Mouse (Mus musculus) lung, embryonic 14.5 days (tissue): Measurements from ENCODE around the gene Cpne2. TPM values are rescaled to one million over a fixed set of nuclear protein-coding genes. Genes with fewer than 3 reads are reported as not detected.

Experiments used
- ATAC-seq: fragments of 200-750 bp; cut with Nextera tagmentation; 2 replicates; pipeline ENCODE4 v1.8.0; 2017; ENCODE audit warnings: mild to moderate bottlenecking, moderate TSS enrichment, moderate library complexity; ENCODE audit not compliant: insufficient read depth
- DNase-seq: peaks from one replicate; pipeline ENCODE4 v3.0.0-alpha.2; 2015
- H3K27ac ChIP-seq: fragments of 300-500 bp; sonication (generic); 2 replicates; pipeline ENCODE4 v1.5.1; 2014; ENCODE audit warnings: low read depth, mild to moderate bottlenecking, moderate library complexity
- H3K27me3 ChIP-seq: fragments of 300-500 bp; sonication (generic); 2 replicates; pipeline ENCODE4 v1.6.1; 2014; ENCODE audit warnings: low read length, control low read depth; ENCODE audit not compliant: insufficient read depth
- H3K36me3 ChIP-seq: fragments of 300-500 bp; sonication (generic); 2 replicates; pipeline ENCODE4 v1.6.1; 2014; ENCODE audit warnings: control low read depth; ENCODE audit not compliant: insufficient read depth
- H3K4me1 ChIP-seq: fragments of 300-500 bp; sonication (generic); 2 replicates; pipeline ENCODE4 v1.6.1; 2014; ENCODE audit warnings: antibody characterized with exemption, control low read depth; ENCODE audit not compliant: insufficient read depth
- H3K4me2 ChIP-seq: fragments of 300-500 bp; sonication (generic); 2 replicates; pipeline ENCODE4 v1.6.1; 2014; ENCODE audit warnings: mild to moderate bottlenecking
- H3K4me3 ChIP-seq: fragments of 300-500 bp; sonication (generic); 2 replicates; pipeline ENCODE4 v1.5.1; 2014; ENCODE audit warnings: low read depth, low read length
- H3K9ac ChIP-seq: fragments of 300-500 bp; sonication (generic); 2 replicates; pipeline ENCODE4 v1.6.1; 2014
- H3K9me3 ChIP-seq: fragments of 300-500 bp; sonication (generic); 2 replicates; pipeline ENCODE4 v1.6.1; 2016; ENCODE audit warnings: low read depth, low read length, control low read depth
- CTCF ChIP-seq: IDR thresholded peaks from 2 replicates; pipeline ENCODE4 v1.5.1; 2016; ENCODE audit warnings: antibody characterized with exemption, low read depth
- WGBS: fragments of 180-500 bp; shearing (Covaris S2); extraction: QIAGEN DNeasy Blood & Tissue Kit; methylation state at CpG from one replicate; pipeline ENCODE4 v1.1.7; 2014; 5-methylcytosine and 5-hydroxymethylcytosine counted together
- polyA plus RNA-seq: library from polyadenylated mRNA; unstranded; fragments of >200 nt; fragmentation: Nextera tagmentation; extraction: Ambion mirVana; gene quantifications from 2 replicates; pipeline ENCODE4 v1.2.1, GENCODE M21; 2014

Cpne2 gene
- polyA plus RNA-seq, 1 experiment from 2014 or later, result 12.1 TPM

DNA sequence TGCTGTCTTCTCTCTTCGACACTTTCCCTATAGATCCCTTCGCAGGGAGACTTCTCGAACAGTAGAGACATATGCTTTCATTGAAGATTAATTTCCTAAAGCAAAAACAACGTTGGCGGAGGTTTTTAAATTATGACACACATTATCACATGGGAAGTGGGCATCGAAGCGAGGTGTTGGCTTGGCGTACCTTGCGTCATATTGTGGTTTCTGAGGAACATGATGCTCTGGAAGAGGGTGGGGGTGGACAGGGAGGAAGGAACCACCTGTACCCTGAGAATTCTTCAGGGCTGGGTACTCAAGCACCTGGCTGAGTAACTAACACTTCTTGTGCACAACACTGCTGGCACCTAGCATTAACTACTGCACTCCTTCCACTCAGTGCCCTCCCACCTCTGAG, 8.2 kb upstream of the Cpne2 start:
- Histone ChIP-seq H3K4me1 (no peaks in the 10 kb centered on the region), H3K4me2 (no peak overlapping the region), H3K9ac (no peak overlapping the region), H3K27ac (no peak overlapping the region), H3K4me3 (no peak overlapping the region), H3K36me3 (no peaks in the 10 kb centered on the region), H3K9me3 (no peaks in the 10 kb centered on the region), H3K27me3 (no peaks in the 10 kb centered on the region)
- WGBS, result 73% methylated on average over 9 of the region's 9 CpGs
- DNase-seq (no peak), ATAC-seq (no peak)
- TF ChIP-seq CTCF, result no peak

GRCm38 (mm10) chr8:94527178-94527577, 5.6 kb upstream of the Cpne2 start:
- no peak overlapping the region for H3K27ac ChIP-seq
- H3K27me3 ChIP-seq, result 0 out of 2 replicates have a peak, but pooled peaks cover 2% of the 10 kb centered on the region
- DNase-seq (no peak), ATAC-seq (no peak)
- H3K4me1 ChIP-seq, result no peaks in the 10 kb centered on the region
- no peak overlapping the region for H3K9ac ChIP-seq
- WGBS, result 70% methylated on average over 7 of the region's 7 CpGs
- no peak overlapping the region for H3K4me3 ChIP-seq
- no peak for TF ChIP-seq CTCF
- H3K9me3 ChIP-seq, result no peaks in the 10 kb centered on the region
- no peak overlapping the region for H3K4me2 ChIP-seq
- H3K36me3 ChIP-seq, result no peaks in the 10 kb centered on the region

DNA sequence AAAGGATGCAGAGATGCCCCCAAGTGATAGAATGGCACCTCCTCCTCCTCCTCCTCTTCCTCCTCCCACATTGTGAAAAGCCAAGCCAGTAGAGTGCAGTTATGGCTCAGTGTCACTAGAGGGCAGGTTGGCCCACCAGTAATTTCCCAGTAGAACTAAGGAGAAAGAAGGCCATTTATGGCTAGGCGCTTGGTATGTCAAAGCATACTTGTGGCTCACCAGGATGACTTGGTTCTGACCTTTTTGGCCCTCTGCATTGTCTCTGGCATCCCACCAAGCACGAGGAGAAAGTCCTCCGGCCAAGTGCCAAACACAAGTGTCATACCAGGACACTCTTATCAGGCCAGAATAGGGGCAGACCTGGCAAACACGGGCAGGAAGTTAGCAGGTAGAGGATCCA, 4.5 kb upstream of the Cpne2 start:
- no peak overlapping the region for H3K27ac ChIP-seq
- no peak overlapping the region for H3K9ac ChIP-seq
- no peaks in the 10 kb centered on the region for H3K36me3 ChIP-seq
- no peaks in the 10 kb centered on the region for H3K9me3 ChIP-seq
- TF ChIP-seq CTCF, result peak; percentile 83
- ATAC-seq (no peak), DNase-seq (peak; percentile 74)
- no peaks in the 10 kb centered on the region for H3K4me1 ChIP-seq
- H3K4me3 ChIP-seq, result no peak overlapping the region
- whole genome bisulfite sequencing, result 37% methylated on average over 4 of the region's 4 CpGs
- H3K27me3 ChIP-seq, result 0 out of 2 replicates have a peak, but pooled peaks cover 8% of the 10 kb centered on the region
- H3K4me2 ChIP-seq, result no peak overlapping the region

DNA sequence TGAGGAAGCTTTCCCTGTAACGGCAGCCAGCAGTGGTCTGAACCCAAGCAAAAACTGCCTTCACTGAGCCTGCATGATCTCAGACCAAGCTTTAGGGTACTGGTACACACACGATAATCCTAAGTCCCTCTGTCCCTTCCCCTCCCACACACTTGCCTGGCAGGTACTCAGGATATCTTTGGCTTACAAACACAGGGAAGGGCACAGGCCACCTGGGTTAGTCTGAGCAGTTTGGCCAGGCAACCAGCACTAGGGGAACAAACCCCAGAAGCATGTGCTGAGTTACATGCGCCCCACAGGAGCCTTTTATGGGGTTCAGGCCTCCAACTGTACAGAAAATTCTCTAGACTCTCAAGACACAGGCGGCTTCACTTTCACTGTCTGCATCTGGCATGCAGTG, 2.9 kb upstream of the Cpne2 start:
- Histone ChIP-seq H3K9ac (no peak overlapping the region), H3K27ac (no peak overlapping the region), H3K4me2 (no peak overlapping the region), H3K9me3 (no peaks in the 10 kb centered on the region), H3K36me3 (no peaks in the 10 kb centered on the region), H3K4me3 (no peak overlapping the region), H3K27me3 (peaks cover 17% of the 10 kb centered on the region), H3K4me1 (no peaks in the 10 kb centered on the region)
- WGBS, result 60% methylated on average over 4 of the region's 4 CpGs
- ATAC-seq, result no peak
- no peak for TF ChIP-seq CTCF
- no peak for DNase-seq

DNA sequence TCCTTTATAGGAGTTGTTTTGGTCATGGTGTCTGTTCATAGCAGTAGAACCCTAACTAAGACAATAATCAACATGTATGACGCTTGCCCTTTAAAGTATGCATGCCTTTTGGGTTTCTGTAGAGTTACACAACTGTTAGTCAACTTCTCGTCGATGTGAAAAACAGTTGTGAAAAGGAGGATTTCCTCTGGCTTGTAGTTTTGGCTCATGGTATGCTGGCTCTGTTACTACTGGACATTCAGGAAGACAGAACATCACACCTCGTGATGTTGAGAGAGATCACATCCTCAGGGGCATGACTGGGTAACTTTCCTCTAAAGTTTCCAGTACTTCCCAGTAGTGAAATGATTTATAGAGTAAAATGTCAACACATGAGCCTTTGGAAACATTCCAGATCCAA, 2.1 kb upstream of the Cpne2 start:
- no peaks in the 10 kb centered on the region for H3K36me3 ChIP-seq
- H3K4me2 ChIP-seq, result no peak overlapping the region
- H3K27me3 ChIP-seq, result peaks cover 17% of the 10 kb centered on the region
- no peak overlapping the region for H3K4me3 ChIP-seq
- H3K9me3 ChIP-seq, result no peaks in the 10 kb centered on the region
- 84% methylated on average over 4 of the region's 4 CpGs for WGBS
- no peaks in the 10 kb centered on the region for H3K4me1 ChIP-seq
- no peak for TF ChIP-seq CTCF
- H3K27ac ChIP-seq, result no peak overlapping the region
- ATAC-seq (no peak), DNase-seq (no peak)
- no peak overlapping the region for H3K9ac ChIP-seq

DNA sequence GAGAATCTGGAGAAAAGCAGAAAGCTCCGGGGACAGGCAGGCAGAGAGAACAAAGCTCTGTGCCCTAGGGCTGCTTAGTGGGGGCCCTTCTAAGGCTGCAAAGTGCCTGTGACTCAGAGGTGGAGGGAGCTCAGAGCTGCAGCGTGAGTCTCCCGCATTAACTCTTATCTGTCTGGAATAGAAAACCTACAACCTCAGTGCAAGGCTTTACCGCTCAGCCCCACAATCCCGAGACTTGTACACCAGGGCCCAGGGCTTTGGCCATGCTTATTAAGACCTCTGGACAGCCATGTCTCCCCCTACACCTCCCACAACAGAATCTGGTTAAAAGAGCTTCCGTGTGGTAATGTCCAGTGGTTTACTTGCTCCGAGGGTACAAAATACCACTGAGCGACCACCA, 790 bp upstream of the Cpne2 start:
- H3K9me3 ChIP-seq, result no peaks in the 10 kb centered on the region
- no peak overlapping the region for H3K27ac ChIP-seq
- no peak for TF ChIP-seq CTCF
- peak overlapping the region; percentile 64 for H3K4me3 ChIP-seq
- peak overlapping the region; percentile 97 for H3K4me2 ChIP-seq
- H3K4me1 ChIP-seq, result no peaks in the 10 kb centered on the region
- no peak overlapping the region; the same call in 1 of the 2 replicates for H3K9ac ChIP-seq
- ATAC-seq (no peak), DNase-seq (peak; percentile 9)
- no peaks in the 10 kb centered on the region for H3K36me3 ChIP-seq
- 2% methylated on average over 8 of the region's 8 CpGs for WGBS
- H3K27me3 ChIP-seq, result peaks cover 17% of the 10 kb centered on the region

GRCm38 (mm10) chr8:94532525-94532872, 291 bp upstream of the Cpne2 start:
- Histone ChIP-seq H3K9ac (peak overlapping the region; percentile 70), H3K4me1 (no peaks in the 10 kb centered on the region), H3K36me3 (no peaks in the 10 kb centered on the region), H3K27ac (no peak overlapping the region), H3K4me2 (peak overlapping the region; percentile 97), H3K27me3 (peaks cover 17% of the 10 kb centered on the region), H3K4me3 (peak overlapping the region; percentile 64), H3K9me3 (no peaks in the 10 kb centered on the region)
- peak; percentile 21; the same call in 1 of the 2 replicates for ATAC-seq
- no peak for TF ChIP-seq CTCF
- WGBS, result under 1% methylated on average over 34 of the region's 34 CpGs
- no peak for DNase-seq

- Histone ChIP-seq H3K9ac (no peak overlapping the region), H3K4me2 (no peak overlapping the region), H3K27ac (no peak overlapping the region), H3K4me3 (no peak overlapping the region), H3K4me1 (no peaks in the 10 kb centered on the region), H3K36me3 (no peaks in the 10 kb centered on the region), H3K9me3 (no peaks in the 10 kb centered on the region), H3K27me3 (peaks cover 17% of the 10 kb centered on the region)
- 27% methylated on average over 4 of the region's 4 CpGs for WGBS
- no peak for TF ChIP-seq CTCF
- ATAC-seq, result no peak
- DNase-seq, result peak; percentile 44
Observed at GRCm38 (mm10) chr8:94534612-94535011, 1.8 kb downstream of the Cpne2 start.
